Mouse (Mus musculus): ENCODE data around the gene Glipr1l1. TPM values are rescaled to one million over a fixed set of nuclear protein-coding genes. Genes with fewer than 3 reads are reported as not detected.
"Not testable (repeated sequence)": the region's sequence is repeated elsewhere in the genome, so short reads cannot be mapped to it uniquely, and the experiment has no call there.

Glipr1l1 gene
- total RNA-seq (2017): not detected in 2 replicates

DNA sequence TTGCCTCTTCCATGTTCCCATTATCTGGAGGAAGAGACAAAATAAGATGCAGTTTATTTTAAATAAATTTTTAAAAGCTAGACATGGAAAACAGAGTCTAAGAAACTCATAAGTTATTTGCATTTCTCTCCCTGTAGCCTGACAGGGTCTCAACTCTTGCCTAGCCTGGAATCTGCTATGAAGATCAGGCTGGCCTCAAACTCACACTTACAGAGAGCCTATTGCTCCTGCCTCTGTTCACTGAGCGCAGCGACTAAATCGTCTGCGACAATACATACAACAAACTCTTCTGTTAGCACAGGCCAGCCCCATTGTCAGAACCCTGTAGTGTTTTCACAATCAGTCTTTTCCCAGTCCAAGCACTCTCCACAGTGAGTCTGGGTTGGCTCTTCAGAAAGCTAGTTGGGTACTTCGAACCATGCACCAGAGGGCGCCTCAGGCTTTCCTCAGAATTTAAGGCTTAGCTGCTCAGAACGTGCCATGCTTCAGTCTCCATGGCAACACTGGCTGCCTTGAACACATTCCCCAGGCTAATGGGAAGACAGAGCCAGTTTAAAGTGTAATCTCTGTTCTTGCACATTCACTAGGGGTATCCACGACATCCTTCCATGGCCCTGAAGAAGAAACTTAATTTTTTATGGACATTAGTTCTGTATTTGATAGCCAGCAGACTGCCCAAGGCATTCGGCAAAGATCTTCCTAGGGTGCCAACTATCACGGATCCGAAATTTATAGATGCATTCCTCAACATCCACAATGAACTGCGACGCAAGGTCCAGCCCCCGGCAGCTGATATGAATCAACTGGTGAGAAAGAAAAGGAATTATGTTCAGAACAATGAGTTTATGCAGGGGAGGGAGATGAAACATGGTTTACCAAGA is at the start of gene Glipr1l1:
TSS of gene Glipr1l1 (plus strand) at position 488 of the 881 bp plus-strand sequence.
- ATAC-seq (ENCODE audit: extremely low read depth, insufficient number of reproducible peaks, low FRiP score, poor library complexity, severe bottlenecking): peak; percentile 92

- 0 out of 2 replicates have a peak, but pooled peaks have one; percentile 44 for ATAC-seq (ENCODE audit: extremely low read depth, insufficient number of reproducible peaks, low FRiP score, poor library complexity, severe bottlenecking)
Observed at GRCm38 (mm10) chr10:112023585-112023984, 36.4 kb upstream of the Glipr1l1 start.

DNA sequence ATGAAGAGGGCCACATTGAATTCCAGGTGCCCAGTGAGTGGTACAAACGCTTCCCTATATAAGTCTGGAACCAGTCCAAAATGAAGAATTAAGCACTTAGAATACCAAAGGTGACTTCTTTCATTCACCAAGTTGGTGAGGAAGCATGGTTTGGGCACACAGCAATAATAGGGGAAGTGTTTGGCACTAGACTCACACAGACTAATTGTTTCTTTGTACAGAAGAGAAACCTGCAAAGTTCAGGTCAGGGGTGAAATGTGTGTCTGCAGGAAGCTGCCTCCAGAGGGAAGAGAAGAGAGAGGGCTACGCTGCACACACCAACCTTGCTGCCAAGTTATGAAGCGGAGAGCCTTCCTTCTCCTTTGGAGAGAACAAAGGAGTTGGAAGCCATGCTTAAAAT is 31.3 kb upstream of the Glipr1l1 start:
- ATAC-seq (ENCODE audit: extremely low read depth, insufficient number of reproducible peaks, low FRiP score, poor library complexity, severe bottlenecking): not testable (repeated sequence)

DNA sequence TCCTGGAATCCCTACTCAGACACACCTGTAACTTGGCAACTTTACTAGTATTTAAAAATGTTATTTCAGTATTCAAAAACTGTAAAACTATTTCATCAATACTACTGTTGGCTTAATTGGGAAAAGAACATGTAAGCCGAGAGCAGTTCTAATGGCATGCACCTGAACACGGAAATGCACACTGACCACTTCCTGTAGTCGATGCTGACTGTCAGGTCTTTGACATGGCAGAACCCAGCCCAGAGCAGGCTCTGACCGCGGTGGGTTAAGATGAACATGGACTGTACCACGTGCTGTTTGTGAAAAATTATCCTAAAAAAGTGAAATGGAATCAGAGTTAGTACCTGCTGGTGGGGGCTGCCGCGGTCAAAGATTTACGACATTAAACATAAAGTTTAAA is 16.5 kb upstream of the Glipr1l1 start:
- ATAC-seq (ENCODE audit: extremely low read depth, insufficient number of reproducible peaks, low FRiP score, poor library complexity, severe bottlenecking): not testable (repeated sequence)

- not testable (repeated sequence) for ATAC-seq (ENCODE audit: extremely low read depth, insufficient number of reproducible peaks, low FRiP score, poor library complexity, severe bottlenecking)
Observed at GRCm38 (mm10) chr10:112044283-112044682, 15.7 kb upstream of the Glipr1l1 start.

DNA sequence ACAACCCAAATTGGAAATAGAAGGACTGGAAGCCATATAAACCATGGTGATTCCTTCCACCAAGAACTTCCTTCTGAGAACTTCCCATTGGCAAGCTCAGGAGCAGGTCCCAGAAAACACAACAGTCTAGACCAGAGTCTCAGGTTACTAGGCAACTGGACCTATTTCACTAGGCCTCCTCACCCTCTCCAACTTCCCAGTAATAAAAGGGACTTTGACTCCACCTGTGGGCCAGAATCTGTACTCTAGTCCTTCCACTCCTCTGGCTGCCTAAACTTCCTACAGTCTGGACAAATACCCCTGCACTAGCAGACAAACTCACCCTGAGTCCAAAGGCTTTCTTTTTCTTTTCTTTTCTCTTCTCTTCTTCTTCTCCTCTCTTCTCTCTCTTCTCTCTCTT is 8.8 kb upstream of the Glipr1l1 start:
- peak; percentile 91 for ATAC-seq (ENCODE audit: extremely low read depth, insufficient number of reproducible peaks, low FRiP score, poor library complexity, severe bottlenecking)

- ATAC-seq (ENCODE audit: extremely low read depth, insufficient number of reproducible peaks, low FRiP score, poor library complexity, severe bottlenecking): 0 out of 2 replicates have a peak, but pooled peaks have one; percentile 44
Observed at GRCm38 (mm10) chr10:112051956-112052355, 8.0 kb upstream of the Glipr1l1 start.

- ATAC-seq (ENCODE audit: extremely low read depth, insufficient number of reproducible peaks, low FRiP score, poor library complexity, severe bottlenecking): not testable (repeated sequence)
Observed at GRCm38 (mm10) chr10:112060583-112060934, 570 bp downstream of the Glipr1l1 start.

DNA sequence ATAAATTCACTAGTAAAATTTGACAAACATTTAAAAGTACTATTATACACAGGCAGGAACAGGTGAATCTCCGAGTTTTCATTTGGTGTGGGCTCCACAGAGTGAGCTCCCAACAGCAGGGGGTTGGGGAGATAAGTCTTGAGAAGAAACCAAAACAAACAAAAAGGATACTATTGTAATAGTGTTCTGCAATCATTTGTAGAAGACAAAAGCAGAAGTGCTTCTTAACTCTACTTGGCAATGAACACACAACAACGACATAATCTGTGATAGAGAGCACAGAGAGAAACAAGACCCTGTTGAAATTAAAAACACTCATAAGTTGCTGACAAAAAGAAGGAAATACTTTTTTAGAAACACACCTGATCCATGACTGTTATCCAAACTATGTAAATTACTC is 20.1 kb downstream of the Glipr1l1 start:
- no peak for ATAC-seq (ENCODE audit: extremely low read depth, insufficient number of reproducible peaks, low FRiP score, poor library complexity, severe bottlenecking)

DNA sequence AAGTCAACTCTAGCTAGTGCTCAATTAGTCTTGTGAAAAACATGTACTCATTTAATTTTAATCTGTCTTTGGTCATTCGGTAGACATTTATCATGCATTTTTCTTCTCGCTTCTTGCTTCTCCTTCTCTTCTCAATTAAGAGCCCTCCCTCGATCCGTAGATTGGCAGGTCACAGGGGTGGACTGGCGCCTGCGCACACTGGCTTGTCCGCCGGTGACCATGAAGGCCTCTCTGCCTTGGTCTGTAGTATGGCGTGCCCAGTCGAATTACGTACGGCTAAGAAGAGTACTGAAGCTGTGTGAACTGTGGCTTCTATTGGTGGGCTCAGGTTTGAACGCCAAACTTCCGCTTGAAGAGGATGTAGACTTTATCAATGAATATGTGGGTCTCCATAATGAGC is 23.2 kb downstream of the Glipr1l1 start, which contains the start of gene Glipr1l2:
TSS of gene Glipr1l2 (plus strand) at position 198 of the 400 bp plus-strand sequence.
- no peak for ATAC-seq (ENCODE audit: extremely low read depth, insufficient number of reproducible peaks, low FRiP score, poor library complexity, severe bottlenecking)

DNA sequence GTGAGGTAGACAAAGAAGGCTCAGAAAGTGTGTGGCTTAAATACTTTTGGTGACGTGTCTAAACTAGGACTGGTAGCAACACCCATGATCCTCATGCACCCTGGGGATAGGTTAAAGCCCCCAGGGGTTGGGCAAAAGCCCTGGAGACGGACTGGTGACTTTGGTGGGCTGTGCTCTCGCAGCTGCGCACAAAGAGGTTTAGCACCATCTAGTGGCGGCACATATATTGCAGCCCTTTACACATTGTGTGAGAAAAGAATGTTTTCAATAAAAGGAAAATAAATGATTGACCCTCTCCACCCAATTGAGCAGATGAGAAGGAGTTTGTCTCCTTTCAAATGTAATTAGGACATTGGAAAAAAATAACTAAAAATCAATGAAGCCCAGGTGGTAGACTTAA is 45.8 kb downstream of the Glipr1l1 start:
- ATAC-seq (ENCODE audit: extremely low read depth, insufficient number of reproducible peaks, low FRiP score, poor library complexity, severe bottlenecking): not testable (repeated sequence)

DNA sequence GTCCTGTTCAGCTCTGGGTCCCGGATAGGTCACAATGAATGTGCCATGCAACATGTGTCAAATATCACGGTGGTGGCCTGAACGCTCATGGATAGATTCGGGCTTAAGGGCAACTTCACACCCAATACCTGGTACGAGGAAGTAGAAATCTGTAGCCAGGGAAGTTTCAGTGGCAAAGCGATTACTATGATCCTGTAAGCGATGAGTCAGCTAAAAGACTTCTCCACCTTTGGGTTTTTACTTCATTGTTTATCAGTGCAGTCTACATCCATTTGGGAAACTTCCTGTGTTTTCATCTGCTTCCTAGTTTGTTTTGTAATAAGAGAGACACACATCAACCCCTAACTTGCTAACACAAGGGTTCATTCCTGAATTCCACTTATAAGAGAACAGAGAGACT is 50.4 kb downstream of the Glipr1l1 start:
- ATAC-seq (ENCODE audit: extremely low read depth, insufficient number of reproducible peaks, low FRiP score, poor library complexity, severe bottlenecking): peak; percentile 33; the same call in 1 of the 2 replicates

- not testable (repeated sequence) for ATAC-seq (ENCODE audit: extremely low read depth, insufficient number of reproducible peaks, low FRiP score, poor library complexity, severe bottlenecking)
Observed at GRCm38 (mm10) chr10:112125090-112125489, 65.1 kb downstream of the Glipr1l1 start.

DNA sequence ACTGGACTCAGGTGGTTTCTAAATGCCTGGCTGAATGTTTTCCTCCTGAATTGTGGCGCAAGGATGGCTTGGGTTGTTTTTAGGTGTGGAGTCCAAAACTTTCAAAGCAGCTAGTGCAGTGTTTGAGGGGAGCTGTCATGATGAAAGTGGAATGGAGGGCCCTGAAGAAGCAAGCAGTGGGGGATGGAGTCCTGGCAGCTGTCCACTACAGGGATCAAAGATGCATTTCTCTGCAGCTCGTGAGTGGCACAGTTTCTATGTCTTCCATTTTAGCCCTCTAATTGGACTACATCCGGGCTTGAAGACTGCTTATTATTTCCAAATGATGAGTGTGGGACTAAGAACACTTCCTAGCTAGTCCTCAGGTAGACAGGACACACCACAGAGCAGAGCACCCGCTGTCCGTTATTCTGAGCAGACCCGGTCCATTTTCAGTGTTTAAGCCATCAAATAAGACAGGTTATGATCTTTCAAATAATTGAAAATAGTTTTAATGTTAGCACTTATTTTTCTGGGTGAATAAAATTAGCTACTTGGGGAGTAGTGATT is 67.8 kb downstream of the Glipr1l1 start:
- ATAC-seq (ENCODE audit: extremely low read depth, insufficient number of reproducible peaks, low FRiP score, poor library complexity, severe bottlenecking): not testable (repeated sequence)

Other genes with a start within 250 kb of the Glipr1l1 start
- gene Krr1, start 87.5 kb upstream of the Glipr1l1 start, total RNA-seq (2017): 36.2 and 39.6 TPM in 2 replicates
- 370 and 378 TPM in 2 replicates for gene Glipr1, start 57.6 kb upstream of the Glipr1l1 start, total RNA-seq (2017)
- not detected in 2 replicates for gene Glipr1l2, start 23.2 kb downstream of the Glipr1l1 start, total RNA-seq (2017)
- not detected in 2 replicates for gene Glipr1l3, start 100.1 kb downstream of the Glipr1l1 start, total RNA-seq (2017)
- not detected in 2 replicates for gene Caps2, start 103.4 kb downstream of the Glipr1l1 start, total RNA-seq (2017)
- not detected in 2 replicates for gene Kcnc2, start 210.9 kb downstream of the Glipr1l1 start, total RNA-seq (2017)

All from neutrophil, adult 5-6 weeks (primary cell).